Mouse (Mus musculus) megakaryocyte, embryonic 14.5 days (primary cell): ENCODE measurements at regions not wholly inside any gene's neighbourhood (a gene's known extent, or its start where the extent isn't known, plus 50 kb on each side); places are given as distances from the start of the nearest gene placed in this dataset.

Experiments
- FLI1 ChIP-seq: IDR thresholded peaks from 2 replicates; pipeline ENCODE4 v1.6.1; 2012; ENCODE audit warnings: low read length, inconsistent platforms, mixed read lengths
- GATA1 ChIP-seq: IDR thresholded peaks from 3 replicates; pipeline ENCODE4 v1.6.1; 2012; ENCODE audit warnings: mixed read lengths, low read length, inconsistent platforms, borderline replicate concordance

GRCm38 (mm10) chr5:64692335-64692734 lies 110.9 kb upstream of the Klf3 start:
- TF ChIP-seq GATA1 (no peak), FLI1 (no peak)
